Mouse (Mus musculus) CD4-positive, CD25-positive, alpha-beta regulatory T cell (primary cell): ENCODE measurements around the gene 4930524N10Rik. TPM values are rescaled to one million over a fixed set of nuclear protein-coding genes. Genes with fewer than 3 reads are reported as not detected.

Source experiments
- polyA plus RNA-seq: library from polyadenylated mRNA; unstranded; fragments of 100-300 nt; shearing (Covaris generic); gene quantifications from one replicate; pipeline ENCODE4 v1.2.1, GENCODE M21; 2017

The 4930524N10Rik gene
- not detected for polyA plus RNA-seq

GRCm38 (mm10) chrX:154343292-154343691 is at the start of gene 4930524N10Rik:
TSS of gene 4930524N10Rik (minus strand) at chrX:154343392.

Other genes with a start within 250 kb of the 4930524N10Rik start
- not detected for gene Gm15140, start 222.7 kb downstream of the 4930524N10Rik start, polyA plus RNA-seq
- gene Samt4, start 138.6 kb upstream of the 4930524N10Rik start, polyA plus RNA-seq = not detected
- not detected for gene Samt2, start 236.0 kb upstream of the 4930524N10Rik start, polyA plus RNA-seq